Mouse (Mus musculus): Measurements from ENCODE around the gene Ppara.
"Not testable (repeated sequence)": the region's sequence is repeated elsewhere in the genome, so short reads cannot be mapped to it uniquely, and the experiment has no call there.

Ppara gene

GRCm38 (mm10) chr15:85756611-85757010, 21.8 kb downstream of the Ppara start:
- no peak for DNase-seq (ENCODE audit: low spot score in 2 of 2)

GRCm38 (mm10) chr15:85757768-85758167, 23.0 kb downstream of the Ppara start:
- DNase-seq (ENCODE audit: low spot score in 2 of 2): no peak

GRCm38 (mm10) chr15:85762761-85763160, 28.0 kb downstream of the Ppara start:
- DNase-seq (ENCODE audit: low spot score in 2 of 2): no peak

- DNase-seq (ENCODE audit: low spot score in 2 of 2): no peak
Observed at GRCm38 (mm10) chr15:85765022-85765421, 30.2 kb downstream of the Ppara start.

- no peak for DNase-seq (ENCODE audit: low spot score in 2 of 2)
Observed at GRCm38 (mm10) chr15:85766677-85767076, 31.9 kb downstream of the Ppara start.

- no peak for DNase-seq (ENCODE audit: low spot score in 2 of 2)
Observed at GRCm38 (mm10) chr15:85768991-85769390, 34.2 kb downstream of the Ppara start.

GRCm38 (mm10) chr15:85771306-85772121, 36.7 kb downstream of the Ppara start:
- no peak for DNase-seq (ENCODE audit: low spot score in 2 of 2)

- DNase-seq (ENCODE audit: low spot score in 2 of 2): no peak
Observed at GRCm38 (mm10) chr15:85772146-85772740, 37.5 kb downstream of the Ppara start.

GRCm38 (mm10) chr15:85774419-85774818, 39.6 kb downstream of the Ppara start:
- no peak for DNase-seq (ENCODE audit: low spot score in 2 of 2)

- no peak for DNase-seq (ENCODE audit: low spot score in 2 of 2)
Observed at GRCm38 (mm10) chr15:85775001-85775400, 40.2 kb downstream of the Ppara start.

GRCm38 (mm10) chr15:85776241-85776640, 41.5 kb downstream of the Ppara start:
- no peak for DNase-seq (ENCODE audit: low spot score in 2 of 2)

- DNase-seq (ENCODE audit: low spot score in 2 of 2): no peak
Observed at GRCm38 (mm10) chr15:85776771-85777170, 42.0 kb downstream of the Ppara start.

GRCm38 (mm10) chr15:85778891-85779290, 44.1 kb downstream of the Ppara start:
- not testable (repeated sequence) for DNase-seq (ENCODE audit: low spot score in 2 of 2)

- no peak for DNase-seq (ENCODE audit: low spot score in 2 of 2)
Observed at GRCm38 (mm10) chr15:85783146-85783545, 48.4 kb downstream of the Ppara start.

GRCm38 (mm10) chr15:85784341-85784740, 49.6 kb downstream of the Ppara start:
- DNase-seq (ENCODE audit: low spot score in 2 of 2): no peak

GRCm38 (mm10) chr15:85786711-85787110, 51.9 kb downstream of the Ppara start:
- DNase-seq (ENCODE audit: low spot score in 2 of 2): no peak

GRCm38 (mm10) chr15:85787482-85787881, 52.7 kb downstream of the Ppara start:
- DNase-seq (ENCODE audit: low spot score in 2 of 2): no peak

- no peak for DNase-seq (ENCODE audit: low spot score in 2 of 2)
Observed at GRCm38 (mm10) chr15:85788051-85788450, 53.3 kb downstream of the Ppara start.

- DNase-seq (ENCODE audit: low spot score in 2 of 2): no peak
Observed at GRCm38 (mm10) chr15:85788633-85789032, 53.9 kb downstream of the Ppara start.

- no peak for DNase-seq (ENCODE audit: low spot score in 2 of 2)
Observed at GRCm38 (mm10) chr15:85791449-85791848, 56.7 kb downstream of the Ppara start.

GRCm38 (mm10) chr15:85792819-85793218, 58.0 kb downstream of the Ppara start:
- DNase-seq (ENCODE audit: low spot score in 2 of 2): no peak

GRCm38 (mm10) chr15:85795516-85795915, 60.7 kb downstream of the Ppara start:
- no peak for DNase-seq (ENCODE audit: low spot score in 2 of 2)

GRCm38 (mm10) chr15:85798676-85799075, 63.9 kb downstream of the Ppara start:
- DNase-seq (ENCODE audit: low spot score in 2 of 2): no peak
